Mouse (Mus musculus): ENCODE data around the gene Plcl1. TPM values are rescaled to one million over a fixed set of nuclear protein-coding genes. Genes with fewer than 3 reads are reported as not detected.

Plcl1 gene
- polyA plus RNA-seq, 1 experiment, result not detected

DNA sequence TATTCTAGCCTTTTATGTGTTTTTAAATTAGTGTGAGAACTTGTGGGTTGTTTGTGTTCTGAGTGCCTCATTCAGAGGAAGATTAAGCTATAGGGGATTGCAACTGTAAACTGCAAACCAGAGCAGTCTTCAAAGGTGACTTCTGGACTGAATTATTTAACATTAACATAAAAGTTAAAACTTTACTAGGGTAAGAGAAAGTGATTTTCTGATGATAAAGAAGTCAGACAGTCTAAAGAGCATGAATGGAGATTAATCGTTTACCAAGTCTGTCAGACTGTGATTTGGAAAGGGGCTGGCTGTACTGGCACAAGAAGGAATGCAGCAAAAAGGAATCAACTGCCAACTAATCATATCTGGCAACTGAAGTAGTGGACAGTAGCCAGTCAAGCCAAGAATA, 301.2 kb downstream of the Plcl1 start:
- no peaks in the 10 kb centered on the region for H3K36me3 ChIP-seq (ENCODE audit: control insufficient read depth)
- H3K9me3 ChIP-seq (ENCODE audit: control insufficient read depth, low read length), result no peaks in the 10 kb centered on the region
- no peaks in the 10 kb centered on the region for H3K4me1 ChIP-seq (ENCODE audit: control insufficient read depth)
- no peak overlapping the region for H3K4me3 ChIP-seq (replicated peaks)
- no peaks in the 10 kb centered on the region for H3K27me3 ChIP-seq (ENCODE audit: control insufficient read depth)
- TF ChIP-seq GATA1 (IDR thresholded peaks at IDR 0.05; ENCODE audit: low read length) (no peak), TAL1 (IDR thresholded peaks at IDR 0.05; ENCODE audit: low read length) (no peak)

GRCm38 (mm10) chr1:55717283-55717803, 311.6 kb downstream of the Plcl1 start:
- H3K27me3 ChIP-seq (ENCODE audit: control insufficient read depth), result no peaks in the 10 kb centered on the region
- no peaks in the 10 kb centered on the region for H3K9me3 ChIP-seq (ENCODE audit: control insufficient read depth, low read length)
- TF ChIP-seq GATA1 (IDR thresholded peaks at IDR 0.05; ENCODE audit: low read length), result no peak
- TF ChIP-seq TAL1 (IDR thresholded peaks at IDR 0.05; ENCODE audit: low read length), result no peak
- H3K4me3 ChIP-seq (replicated peaks), result no peak overlapping the region
- H3K4me1 ChIP-seq (ENCODE audit: control insufficient read depth), result no peaks in the 10 kb centered on the region
- H3K36me3 ChIP-seq (ENCODE audit: control insufficient read depth), result no peaks in the 10 kb centered on the region

- H3K9me3 ChIP-seq (ENCODE audit: control insufficient read depth, low read length), result no peaks in the 10 kb centered on the region
- no peak for TF ChIP-seq GATA1 (IDR thresholded peaks at IDR 0.05; ENCODE audit: low read length)
- no peak for TF ChIP-seq TAL1 (IDR thresholded peaks at IDR 0.05; ENCODE audit: low read length)
Observed at GRCm38 (mm10) chr1:55725428-55725827, 319.7 kb downstream of the Plcl1 start.

DNA sequence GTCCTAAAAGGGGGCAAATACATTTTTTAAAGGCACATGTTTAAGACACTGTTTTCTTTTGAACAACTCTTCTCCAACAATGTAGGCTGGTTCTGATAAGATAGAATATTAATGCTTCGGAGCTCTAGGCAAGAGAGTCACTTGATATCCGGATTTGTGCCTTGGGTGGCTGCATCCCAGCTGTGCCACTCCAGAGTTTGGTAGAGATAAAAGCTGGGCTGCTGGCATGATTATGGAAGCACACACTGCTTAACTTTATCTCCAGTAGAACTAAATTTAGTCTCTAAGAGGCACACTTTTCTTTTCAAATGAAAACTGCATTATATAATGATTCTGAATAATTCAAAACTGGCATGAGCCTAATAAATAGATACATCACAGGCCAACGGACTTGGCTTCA, 323.6 kb downstream of the Plcl1 start:
- H3K4me1 ChIP-seq (ENCODE audit: control insufficient read depth), result no peaks in the 10 kb centered on the region
- H3K9me3 ChIP-seq (ENCODE audit: control insufficient read depth, low read length), result no peaks in the 10 kb centered on the region
- no peak overlapping the region for H3K4me3 ChIP-seq (replicated peaks)
- H3K27me3 ChIP-seq (ENCODE audit: control insufficient read depth), result no peaks in the 10 kb centered on the region
- TF ChIP-seq GATA1 (IDR thresholded peaks at IDR 0.05; ENCODE audit: low read length), result no peak
- H3K36me3 ChIP-seq (ENCODE audit: control insufficient read depth), result no peaks in the 10 kb centered on the region

More at GRCm38 (mm10) chr1:55725428-55725827, 319.7 kb downstream of the Plcl1 start:
- no peaks in the 10 kb centered on the region for H3K36me3 ChIP-seq (ENCODE audit: control insufficient read depth)
- H3K4me1 ChIP-seq (ENCODE audit: control insufficient read depth), result no peaks in the 10 kb centered on the region
- H3K27me3 ChIP-seq (ENCODE audit: control insufficient read depth), result no peaks in the 10 kb centered on the region
- H3K4me3 ChIP-seq (replicated peaks), result no peak overlapping the region

- TF ChIP-seq TAL1 (IDR thresholded peaks at IDR 0.05; ENCODE audit: low read length), result no peak
- TF ChIP-seq GATA1 (IDR thresholded peaks at IDR 0.05; ENCODE audit: low read length), result no peak
- Histone ChIP-seq H3K4me3 (replicated peaks) (no peak overlapping the region), H3K4me1 (ENCODE audit: control insufficient read depth) (no peaks in the 10 kb centered on the region), H3K9me3 (ENCODE audit: control insufficient read depth, low read length) (no peaks in the 10 kb centered on the region), H3K36me3 (ENCODE audit: control insufficient read depth) (no peaks in the 10 kb centered on the region), H3K27me3 (ENCODE audit: control insufficient read depth) (no peaks in the 10 kb centered on the region)
Observed at GRCm38 (mm10) chr1:55732951-55733350, 327.2 kb downstream of the Plcl1 start.

DNA sequence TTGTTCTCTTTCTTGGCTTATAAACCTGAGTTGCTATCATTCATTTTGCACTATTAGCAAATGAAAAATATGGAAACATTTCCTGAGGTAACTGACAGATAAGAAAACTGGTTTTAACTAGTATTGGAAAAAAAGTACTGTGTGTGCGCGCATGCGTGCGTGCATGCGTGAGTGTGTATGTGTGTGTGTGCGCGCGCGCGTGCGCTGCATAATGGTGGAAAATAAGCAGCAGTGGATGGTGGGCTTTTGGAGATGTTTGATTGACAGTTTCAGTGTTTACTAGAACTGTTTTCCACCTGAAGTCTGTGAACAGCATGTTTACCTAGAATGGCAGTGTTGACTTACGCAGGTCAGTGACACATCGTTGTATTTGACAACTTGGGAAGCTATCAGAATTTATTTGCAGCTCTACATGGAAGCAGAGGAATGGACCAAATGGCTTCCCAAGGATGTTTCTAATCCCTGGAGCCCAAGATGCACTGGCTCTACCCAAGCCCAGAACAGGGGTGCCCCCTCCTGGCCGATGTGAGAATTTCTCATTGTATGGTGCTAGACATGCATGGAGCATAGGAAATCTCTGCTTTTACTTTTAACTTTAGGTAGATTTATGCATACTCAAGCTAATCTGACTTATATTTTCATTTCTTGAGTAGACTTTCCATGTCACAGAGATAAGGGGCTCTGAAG, 330.5 kb downstream of the Plcl1 start:
- Histone ChIP-seq H3K4me3 (replicated peaks) (no peak overlapping the region), H3K27me3 (ENCODE audit: control insufficient read depth) (no peaks in the 10 kb centered on the region), H3K4me1 (ENCODE audit: control insufficient read depth) (no peaks in the 10 kb centered on the region), H3K36me3 (ENCODE audit: control insufficient read depth) (no peaks in the 10 kb centered on the region), H3K9me3 (ENCODE audit: control insufficient read depth, low read length) (no peaks in the 10 kb centered on the region)
- no peak for TF ChIP-seq GATA1 (IDR thresholded peaks at IDR 0.05; ENCODE audit: low read length)
- TF ChIP-seq TAL1 (IDR thresholded peaks at IDR 0.05; ENCODE audit: low read length), result no peak

GRCm38 (mm10) chr1:55736762-55737288, 331.1 kb downstream of the Plcl1 start:
- no peak for TF ChIP-seq GATA1 (IDR thresholded peaks at IDR 0.05; ENCODE audit: low read length)
- no peak for TF ChIP-seq TAL1 (IDR thresholded peaks at IDR 0.05; ENCODE audit: low read length)
- no peak overlapping the region for H3K4me3 ChIP-seq (replicated peaks)
- no peaks in the 10 kb centered on the region for H3K4me1 ChIP-seq (ENCODE audit: control insufficient read depth)
- no peaks in the 10 kb centered on the region for H3K9me3 ChIP-seq (ENCODE audit: control insufficient read depth, low read length)
- no peaks in the 10 kb centered on the region for H3K36me3 ChIP-seq (ENCODE audit: control insufficient read depth)
- H3K27me3 ChIP-seq (ENCODE audit: control insufficient read depth), result no peaks in the 10 kb centered on the region

DNA sequence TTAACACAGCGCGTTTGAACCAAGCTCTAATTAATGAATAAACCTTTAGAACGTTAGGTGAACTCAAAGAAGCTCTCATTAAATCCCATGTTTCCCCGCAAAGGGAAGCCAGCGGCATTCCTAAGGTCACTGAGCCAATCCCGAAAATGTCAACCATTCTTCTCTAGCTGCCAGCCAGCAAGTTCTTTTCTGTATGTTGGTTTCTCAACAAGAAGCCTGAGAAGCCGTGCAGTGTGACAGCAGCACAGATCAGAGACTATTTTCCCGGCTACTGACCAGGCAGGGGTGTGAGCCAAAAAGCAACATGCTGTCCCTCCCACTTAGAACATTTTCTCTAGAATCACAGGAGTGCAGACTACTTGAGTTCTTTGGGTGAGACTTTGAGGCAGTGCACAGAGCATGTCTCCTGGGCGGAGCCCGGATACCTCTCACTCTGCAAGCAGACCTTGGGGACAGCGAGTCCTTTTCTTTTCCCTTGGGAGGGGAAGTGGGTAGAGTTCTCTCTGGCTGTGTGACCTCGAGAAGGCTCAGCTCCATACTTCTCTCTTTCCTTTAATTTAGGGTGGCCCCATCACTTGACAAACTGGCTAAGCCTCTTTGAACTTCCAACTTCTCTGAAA, 333.1 kb downstream of the Plcl1 start:
- TF ChIP-seq GATA1 (IDR thresholded peaks at IDR 0.05; ENCODE audit: low read length) (no peak), TAL1 (IDR thresholded peaks at IDR 0.05; ENCODE audit: low read length) (no peak; the same call in 2 of the 3 replicates)
- Histone ChIP-seq H3K27me3 (ENCODE audit: control insufficient read depth) (no peaks in the 10 kb centered on the region), H3K9me3 (ENCODE audit: control insufficient read depth, low read length) (no peaks in the 10 kb centered on the region), H3K4me3 (replicated peaks) (no peak overlapping the region), H3K4me1 (ENCODE audit: control insufficient read depth) (no peaks in the 10 kb centered on the region), H3K36me3 (ENCODE audit: control insufficient read depth) (no peaks in the 10 kb centered on the region)

DNA sequence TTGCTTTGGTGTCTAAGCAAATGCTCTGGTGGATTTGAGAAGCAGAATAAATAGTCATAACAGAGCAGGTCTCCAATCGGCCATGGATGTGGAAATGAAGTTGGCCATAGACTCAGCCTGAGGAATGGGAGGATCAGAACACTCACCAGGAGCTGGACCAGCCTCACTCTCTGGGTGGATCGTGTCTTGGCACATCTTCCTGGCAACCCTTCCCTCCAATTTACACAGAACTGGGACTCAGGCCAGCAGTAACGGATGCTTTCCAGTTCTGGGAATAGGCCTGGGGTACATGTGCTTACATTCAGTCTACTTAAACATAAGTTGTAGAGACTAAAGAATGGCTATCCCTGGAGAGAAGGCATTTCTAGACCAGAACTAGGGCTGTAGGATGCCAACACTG, 336.2 kb downstream of the Plcl1 start:
- Histone ChIP-seq H3K4me3 (replicated peaks) (no peak overlapping the region), H3K27me3 (ENCODE audit: control insufficient read depth) (no peaks in the 10 kb centered on the region), H3K4me1 (ENCODE audit: control insufficient read depth) (no peaks in the 10 kb centered on the region), H3K36me3 (ENCODE audit: control insufficient read depth) (no peaks in the 10 kb centered on the region), H3K9me3 (ENCODE audit: control insufficient read depth, low read length) (no peaks in the 10 kb centered on the region)
- TF ChIP-seq TAL1 (IDR thresholded peaks at IDR 0.05; ENCODE audit: low read length) (no peak), GATA1 (IDR thresholded peaks at IDR 0.05; ENCODE audit: low read length) (no peak)

All from erythroblast, embryonic 14.5 days (primary cell).